Mouse (Mus musculus): Measurements from ENCODE around the gene Myadml2. TPM values are rescaled to one million over a fixed set of nuclear protein-coding genes. Genes with fewer than 3 reads are reported as not detected.

The Myadml2 gene
- polyA plus RNA-seq, 1 experiment, result 0.39 TPM

GRCm38 (mm10) chr11:120633520-120634343 is 14.2 kb downstream of the Myadml2 start, which contains the start of gene Mafg:
Gene Mafg, minus strand, starts transcription at chr11:120633600.
- no peaks in the 10 kb centered on the region for H3K27me3 ChIP-seq (ENCODE audit: control insufficient read depth, insufficient read depth, low read length)
- H3K4me1 ChIP-seq (ENCODE audit: control insufficient read depth, insufficient read depth, insufficient read length, low read length), result peaks cover 34% of the 10 kb centered on the region
- 11% methylated on average over 58 of the region's 58 CpGs for WGBS

GRCm38 (mm10) chr11:120632559-120633519 is 15.1 kb downstream of the Myadml2 start:
- H3K27ac ChIP-seq (ENCODE audit: insufficient read depth, low read depth, low read length), result peak overlapping the region; percentile 92
- WGBS, result under 1% methylated on average over 116 of the region's 116 CpGs
- TF ChIP-seq POLR2A (IDR thresholded peaks at IDR 0.05; ENCODE audit: low read depth, low read length) (no peak), CTCF (IDR thresholded peaks at IDR 0.05; ENCODE audit: extremely low read depth, insufficient read length, insufficient replicate concordance, low read depth, low read length) (no peak)
- H3K27me3 ChIP-seq (ENCODE audit: control insufficient read depth, insufficient read depth, low read length), result no peaks in the 10 kb centered on the region
- peaks cover 6% of the 10 kb centered on the region for H3K36me3 ChIP-seq (ENCODE audit: control insufficient read depth, insufficient read depth, low read length)
- peaks cover 37% of the 10 kb centered on the region for H3K4me1 ChIP-seq (ENCODE audit: control insufficient read depth, insufficient read depth, insufficient read length, low read length)
- H3K4me3 ChIP-seq (ENCODE audit: low read depth, low read length), result peak overlapping the region; percentile 87

More at GRCm38 (mm10) chr11:120633520-120634343, 14.2 kb downstream of the Myadml2 start, which contains the start of gene Mafg:
- peak within 1 kb of the TSS; percentile 92 for H3K27ac ChIP-seq (ENCODE audit: insufficient read depth, low read depth, low read length)
- peaks cover 6% of the 10 kb centered on the region for H3K36me3 ChIP-seq (ENCODE audit: control insufficient read depth, insufficient read depth, low read length)
- TF ChIP-seq POLR2A (IDR thresholded peaks at IDR 0.05; ENCODE audit: low read depth, low read length) (no peak), CTCF (IDR thresholded peaks at IDR 0.05; ENCODE audit: extremely low read depth, insufficient read length, insufficient replicate concordance, low read depth, low read length) (no peak)
- H3K4me3 ChIP-seq (ENCODE audit: low read depth, low read length), result peak within 1 kb of the TSS; percentile 87

GRCm38 (mm10) chr11:120631726-120632448 is 16.1 kb downstream of the Myadml2 start:
- peak overlapping the region; percentile 92 for H3K27ac ChIP-seq (ENCODE audit: insufficient read depth, low read depth, low read length)
- peaks cover 39% of the 10 kb centered on the region for H3K4me1 ChIP-seq (ENCODE audit: control insufficient read depth, insufficient read depth, insufficient read length, low read length)
- peak overlapping the region; percentile 87 for H3K4me3 ChIP-seq (ENCODE audit: low read depth, low read length)
- TF ChIP-seq POLR2A (IDR thresholded peaks at IDR 0.05; ENCODE audit: low read depth, low read length) (no peak), CTCF (IDR thresholded peaks at IDR 0.05; ENCODE audit: extremely low read depth, insufficient read length, insufficient replicate concordance, low read depth, low read length) (no peak)
- H3K36me3 ChIP-seq (ENCODE audit: control insufficient read depth, insufficient read depth, low read length), result peaks cover 11% of the 10 kb centered on the region
- no peaks in the 10 kb centered on the region for H3K27me3 ChIP-seq (ENCODE audit: control insufficient read depth, insufficient read depth, low read length)
- WGBS, result 34% methylated on average over 4 of the region's 4 CpGs

- Histone ChIP-seq H3K27ac (ENCODE audit: insufficient read depth, low read depth, low read length) (peak overlapping the region; percentile 92), H3K36me3 (ENCODE audit: control insufficient read depth, insufficient read depth, low read length) (peaks cover 11% of the 10 kb centered on the region), H3K4me1 (ENCODE audit: control insufficient read depth, insufficient read depth, insufficient read length, low read length) (peaks cover 39% of the 10 kb centered on the region), H3K4me3 (ENCODE audit: low read depth, low read length) (peak overlapping the region; percentile 53), H3K27me3 (ENCODE audit: control insufficient read depth, insufficient read depth, low read length) (no peaks in the 10 kb centered on the region)
- 13% methylated on average over 7 of the region's 7 CpGs for WGBS
- TF ChIP-seq POLR2A (IDR thresholded peaks at IDR 0.05; ENCODE audit: low read depth, low read length), result no peak
- TF ChIP-seq CTCF (IDR thresholded peaks at IDR 0.05; ENCODE audit: extremely low read depth, insufficient read length, insufficient replicate concordance, low read depth, low read length), result no peak
Observed at GRCm38 (mm10) chr11:120630881-120631725, 16.9 kb downstream of the Myadml2 start.

- peaks cover 11% of the 10 kb centered on the region for H3K36me3 ChIP-seq (ENCODE audit: control insufficient read depth, insufficient read depth, low read length)
- TF ChIP-seq POLR2A (IDR thresholded peaks at IDR 0.05; ENCODE audit: low read depth, low read length), result no peak
- no peak for TF ChIP-seq CTCF (IDR thresholded peaks at IDR 0.05; ENCODE audit: extremely low read depth, insufficient read length, insufficient replicate concordance, low read depth, low read length)
- peak overlapping the region; percentile 53 for H3K4me3 ChIP-seq (ENCODE audit: low read depth, low read length)
- H3K27ac ChIP-seq (ENCODE audit: insufficient read depth, low read depth, low read length), result peak overlapping the region; percentile 92
- H3K4me1 ChIP-seq (ENCODE audit: control insufficient read depth, insufficient read depth, insufficient read length, low read length), result peaks cover 39% of the 10 kb centered on the region
- H3K27me3 ChIP-seq (ENCODE audit: control insufficient read depth, insufficient read depth, low read length), result no peaks in the 10 kb centered on the region
- 28% methylated on average over 5 of the region's 5 CpGs for WGBS
Observed at GRCm38 (mm10) chr11:120630401-120630871, 17.5 kb downstream of the Myadml2 start.

GRCm38 (mm10) chr11:120629911-120630310 is 18.0 kb downstream of the Myadml2 start:
- H3K36me3 ChIP-seq (ENCODE audit: control insufficient read depth, insufficient read depth, low read length), result peaks cover 11% of the 10 kb centered on the region
- H3K4me1 ChIP-seq (ENCODE audit: control insufficient read depth, insufficient read depth, insufficient read length, low read length), result peaks cover 43% of the 10 kb centered on the region
- H3K27ac ChIP-seq (ENCODE audit: insufficient read depth, low read depth, low read length), result peak overlapping the region; percentile 92
- WGBS, result 16% methylated on average over 7 of the region's 7 CpGs
- H3K27me3 ChIP-seq (ENCODE audit: control insufficient read depth, insufficient read depth, low read length), result no peaks in the 10 kb centered on the region
- TF ChIP-seq POLR2A (IDR thresholded peaks at IDR 0.05; ENCODE audit: low read depth, low read length), result no peak
- no peak for TF ChIP-seq CTCF (IDR thresholded peaks at IDR 0.05; ENCODE audit: extremely low read depth, insufficient read length, insufficient replicate concordance, low read depth, low read length)
- H3K4me3 ChIP-seq (ENCODE audit: low read depth, low read length), result peak overlapping the region; percentile 53
